Mouse (Mus musculus) neural tube, embryonic 13.5 days (tissue): ENCODE results near the gene Mettl5. TPM values are rescaled to one million over a fixed set of nuclear protein-coding genes. Genes with fewer than 3 reads are reported as not detected.
"Not testable (repeated sequence)": the region's sequence is repeated elsewhere in the genome, so short reads cannot be mapped to it uniquely, and the experiment has no call there.

Source experiments
- ATAC-seq: fragments of 200-750 bp; cut with Nextera tagmentation; 2 replicates; pipeline ENCODE4 v1.8.0; 2017; ENCODE audit warnings: low read depth, mild to moderate bottlenecking, moderate TSS enrichment, moderate library complexity
- H3K27ac ChIP-seq: fragments of 300-500 bp; sonication (generic); replicated peaks from 2 replicates; pipeline ENCODE4 v1.5.1; 2015; ENCODE audit warnings: moderate library complexity, mild to moderate bottlenecking, inconsistent platforms
- H3K27me3 ChIP-seq: fragments of 300-500 bp; sonication (generic); 2 replicates; pipeline ENCODE4 v1.6.1; 2015; ENCODE audit warnings: mild to moderate bottlenecking, inconsistent platforms
- H3K36me3 ChIP-seq: fragments of 300-500 bp; sonication (generic); 2 replicates; pipeline ENCODE4 v1.6.1; 2015; ENCODE audit warnings: mild to moderate bottlenecking, inconsistent platforms
- H3K4me1 ChIP-seq: fragments of 300-500 bp; sonication (generic); replicated peaks from 2 replicates; pipeline ENCODE4 v1.6.1; 2015; ENCODE audit warnings: inconsistent platforms
- H3K4me2 ChIP-seq: fragments of 300-500 bp; sonication (generic); 2 replicates; pipeline ENCODE4 v1.6.1; 2015; ENCODE audit warnings: inconsistent platforms, mild to moderate bottlenecking, moderate library complexity
- H3K4me3 ChIP-seq: fragments of 300-500 bp; sonication (generic); 2 replicates; pipeline ENCODE4 v1.5.1; 2015; ENCODE audit warnings: mild to moderate bottlenecking, inconsistent platforms
- H3K9ac ChIP-seq: fragments of 300-500 bp; sonication (generic); 2 replicates; pipeline ENCODE4 v1.6.1; 2015; ENCODE audit warnings: moderate library complexity, mild to moderate bottlenecking, inconsistent platforms
- H3K9me3 ChIP-seq: fragments of 300-500 bp; sonication (generic); 2 replicates; pipeline ENCODE4 v1.6.1; 2016; ENCODE audit warnings: inconsistent platforms
- WGBS: fragments of 180-500 bp; shearing (Covaris S2); methylation state at CpG from one replicate; pipeline ENCODE4 v1.1.7; 2015; 5-methylcytosine and 5-hydroxymethylcytosine counted together
- polyA plus RNA-seq: library from polyadenylated mRNA; unstranded; fragments of >200 nt; fragmentation: Nextera tagmentation; extraction: Ambion mirVana; gene quantifications from 2 replicates; pipeline ENCODE4 v1.2.1, GENCODE M21; 2015

Gene Mettl5
- 26.9 and 31.0 TPM in 2 replicates for polyA plus RNA-seq

DNA sequence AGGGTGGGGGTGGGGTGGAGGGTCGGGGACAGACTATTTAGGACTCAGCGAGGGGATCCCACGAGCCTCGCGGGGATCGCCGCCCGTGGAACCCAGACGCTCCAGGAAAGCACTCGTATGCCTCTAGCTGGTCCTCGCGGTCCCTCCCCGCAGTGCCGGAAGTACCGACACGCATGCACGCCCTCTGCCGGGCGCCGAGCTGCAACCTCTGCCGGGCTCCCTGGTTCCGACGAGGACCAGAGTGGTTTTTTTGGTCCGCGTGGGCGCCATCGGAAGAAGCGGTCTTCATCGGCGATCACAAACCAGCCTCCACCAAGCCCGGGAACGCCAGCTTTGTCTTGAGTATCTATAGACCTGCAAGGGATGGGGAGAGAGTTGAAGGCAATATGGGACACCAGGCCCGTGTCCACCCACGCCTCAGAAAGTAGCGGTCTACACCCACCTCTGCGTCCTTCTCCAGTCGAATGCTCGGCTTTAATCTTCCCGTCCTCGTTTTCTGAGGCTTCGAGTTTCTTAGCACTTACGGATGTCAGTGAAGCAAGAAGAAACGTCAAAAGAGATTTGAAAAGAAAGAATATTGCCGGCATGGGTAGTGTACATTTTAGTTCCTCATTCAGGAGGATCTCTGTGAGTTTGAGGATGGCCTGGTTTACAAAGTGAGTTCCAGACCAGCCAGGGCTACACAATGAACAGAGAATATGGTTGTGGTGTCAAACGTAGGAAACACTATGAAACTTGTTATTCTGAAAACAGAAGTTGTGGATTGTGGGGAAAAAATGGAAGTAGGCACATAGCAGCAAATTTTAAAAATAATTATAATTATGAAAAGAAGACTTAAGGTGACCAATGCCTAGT lies at the start of gene Mettl5:
Gene Mettl5, minus strand, starts transcription at position 165 of the 855 bp plus-strand sequence.
- no peaks in the 10 kb centered on the region for H3K36me3 ChIP-seq
- peak within 1 kb of the TSS; percentile 42 for H3K27ac ChIP-seq
- WGBS, result 2% methylated on average over 45 of the region's 45 CpGs

DNA sequence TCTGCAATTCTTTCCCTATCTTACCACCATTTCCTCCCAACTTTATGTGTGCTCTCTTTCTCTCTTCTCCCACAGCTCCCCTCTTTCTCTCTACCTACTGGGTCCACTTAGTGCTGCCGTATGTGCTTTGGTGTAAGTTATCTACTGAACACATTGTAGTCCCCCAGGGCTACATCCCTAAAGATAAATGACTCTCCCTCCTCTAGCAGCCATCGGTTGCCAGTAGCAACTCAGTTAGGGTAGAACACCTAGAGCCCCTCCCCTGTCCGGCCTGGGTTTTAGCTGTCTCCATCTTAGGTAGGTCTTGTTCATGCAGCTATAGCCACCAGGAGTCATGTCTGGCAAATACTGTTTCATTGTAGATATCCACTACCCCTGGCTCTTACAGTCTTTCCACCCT lies 39.5 kb upstream of the Mettl5 start:
- Histone ChIP-seq H3K9ac (no peak overlapping the region), H3K27me3 (no peaks in the 10 kb centered on the region), H3K9me3 (no peaks in the 10 kb centered on the region), H3K4me1 (no peaks in the 10 kb centered on the region), H3K4me2 (no peak overlapping the region), H3K36me3 (peaks cover 40% of the 10 kb centered on the region), H3K4me3 (no peak overlapping the region), H3K27ac (no peak overlapping the region)
- no peak for ATAC-seq
- 85% methylated on average over 3 of the region's 3 CpGs for WGBS

More for the DNA sequence above, at the start of gene Mettl5:
- no peaks in the 10 kb centered on the region for H3K27me3 ChIP-seq
- peak within 1 kb of the TSS; percentile 57 for H3K4me3 ChIP-seq
- H3K9me3 ChIP-seq, result no peaks in the 10 kb centered on the region
- H3K9ac ChIP-seq, result peak within 1 kb of the TSS; percentile 81
- peak within 1 kb of the TSS; percentile 78 for H3K4me2 ChIP-seq
- peak; percentile 96 for ATAC-seq
- peaks cover 18% of the 10 kb centered on the region for H3K4me1 ChIP-seq

DNA sequence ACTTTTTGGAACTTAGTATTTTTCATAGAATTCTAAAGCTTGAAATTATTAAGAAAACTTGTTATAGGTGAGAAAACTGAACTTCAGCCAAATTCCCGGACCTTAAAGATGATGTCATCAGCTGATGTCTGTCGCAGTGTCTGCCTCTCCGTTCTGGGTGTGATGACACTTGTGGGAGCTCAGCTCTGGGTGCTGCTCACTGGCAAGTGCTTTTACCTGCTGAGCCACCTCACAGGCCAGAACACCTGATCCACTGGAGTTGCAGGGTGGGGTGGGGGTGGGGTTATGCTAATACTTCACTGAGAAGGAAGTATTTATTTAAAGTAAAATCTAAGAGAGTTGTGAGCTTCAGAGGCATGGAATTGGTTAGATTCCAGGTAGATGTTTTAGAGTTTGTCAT lies 31.9 kb upstream of the Mettl5 start:
- Histone ChIP-seq H3K27ac (no peak overlapping the region), H3K9ac (no peak overlapping the region), H3K36me3 (peaks cover 34% of the 10 kb centered on the region), H3K4me3 (no peak overlapping the region), H3K4me2 (no peak overlapping the region), H3K4me1 (no peaks in the 10 kb centered on the region), H3K9me3 (no peaks in the 10 kb centered on the region), H3K27me3 (no peaks in the 10 kb centered on the region)
- WGBS, result 88% methylated on average over 3 of the region's 3 CpGs
- no peak for ATAC-seq

DNA sequence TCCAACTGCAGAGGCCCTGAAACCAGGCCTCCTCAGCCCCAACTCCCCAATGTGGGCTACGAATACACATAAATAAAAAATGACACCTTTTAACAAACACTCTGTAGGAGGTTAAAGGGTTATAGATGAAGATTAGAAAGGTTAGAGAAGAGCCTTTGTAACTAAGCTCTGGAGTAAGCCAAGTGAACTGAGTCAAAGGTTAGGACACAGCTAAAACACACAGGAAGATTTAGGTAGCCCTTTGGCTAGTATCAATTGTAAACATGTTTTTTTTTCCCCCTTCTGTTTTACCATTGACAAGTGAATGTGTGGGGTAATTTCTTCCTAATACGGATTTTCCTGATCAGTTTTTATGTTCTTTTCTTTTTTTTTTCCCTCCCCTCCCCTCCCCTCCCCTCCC lies 27.4 kb upstream of the Mettl5 start:
- H3K27ac ChIP-seq, result no peak overlapping the region
- peaks cover 13% of the 10 kb centered on the region for H3K36me3 ChIP-seq
- no peak overlapping the region for H3K9ac ChIP-seq
- no peaks in the 10 kb centered on the region for H3K9me3 ChIP-seq
- no peaks in the 10 kb centered on the region for H3K4me1 ChIP-seq
- no peak overlapping the region for H3K4me3 ChIP-seq
- H3K4me2 ChIP-seq, result no peak overlapping the region
- H3K27me3 ChIP-seq, result no peaks in the 10 kb centered on the region
- 30% methylated on average over 2 of the region's 2 CpGs for WGBS
- ATAC-seq, result no peak

DNA sequence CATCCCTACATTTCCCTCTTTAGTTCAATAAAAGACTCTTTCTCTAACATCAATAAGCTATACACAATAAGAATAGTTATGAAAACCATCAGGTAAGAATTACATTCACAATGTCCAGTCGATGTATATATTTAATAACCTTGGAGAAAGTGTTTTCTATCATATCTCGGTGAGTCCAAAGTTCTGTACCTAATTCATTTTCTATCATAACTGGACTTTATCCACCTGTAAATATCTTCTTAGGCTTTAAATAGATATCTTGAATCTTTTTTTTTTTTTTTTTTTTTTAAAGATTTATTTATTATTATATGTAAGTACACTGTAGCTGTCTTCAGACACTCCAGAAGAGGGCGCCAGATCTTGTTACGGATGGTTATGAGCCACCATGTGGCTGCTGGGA lies 22.0 kb upstream of the Mettl5 start:
- not testable (repeated sequence) for H3K4me1 ChIP-seq, H3K4me3 ChIP-seq, H3K9ac ChIP-seq, H3K36me3 ChIP-seq, H3K27ac ChIP-seq, H3K27me3 ChIP-seq, ATAC-seq, H3K9me3 ChIP-seq, H3K4me2 ChIP-seq
- WGBS, result 78% methylated on average over 4 of the region's 4 CpGs

- H3K4me3 ChIP-seq, result no peak overlapping the region
- no peak for ATAC-seq
- no peaks in the 10 kb centered on the region for H3K9me3 ChIP-seq
- H3K9ac ChIP-seq, result no peak overlapping the region
- no peak overlapping the region for H3K27ac ChIP-seq
- H3K27me3 ChIP-seq, result no peaks in the 10 kb centered on the region
- peaks cover 15% of the 10 kb centered on the region for H3K4me1 ChIP-seq
- peaks cover 13% of the 10 kb centered on the region for H3K36me3 ChIP-seq
- no peak overlapping the region for H3K4me2 ChIP-seq
- WGBS, result 95% methylated on average over 3 of the region's 3 CpGs
These were observed 18.1 kb upstream of the Mettl5 start for GRCm38 (mm10) chr2:69903541-69903940.

- under 1% methylated on average over 54 of the region's 55 CpGs for WGBS
- Histone ChIP-seq H3K9me3 (no peaks in the 10 kb centered on the region), H3K27me3 (no peaks in the 10 kb centered on the region), H3K4me1 (peaks cover 21% of the 10 kb centered on the region), H3K4me3 (peak overlapping the region; percentile 100), H3K4me2 (peak overlapping the region; percentile 96), H3K36me3 (peaks cover 8% of the 10 kb centered on the region; the same call in 1 of the 2 replicates), H3K9ac (peak overlapping the region; percentile 99), H3K27ac (peak overlapping the region; percentile 95)
- ATAC-seq, result peak; percentile 74
These were observed 12.5 kb upstream of the Mettl5 start for GRCm38 (mm10) chr2:69897618-69898575.

DNA sequence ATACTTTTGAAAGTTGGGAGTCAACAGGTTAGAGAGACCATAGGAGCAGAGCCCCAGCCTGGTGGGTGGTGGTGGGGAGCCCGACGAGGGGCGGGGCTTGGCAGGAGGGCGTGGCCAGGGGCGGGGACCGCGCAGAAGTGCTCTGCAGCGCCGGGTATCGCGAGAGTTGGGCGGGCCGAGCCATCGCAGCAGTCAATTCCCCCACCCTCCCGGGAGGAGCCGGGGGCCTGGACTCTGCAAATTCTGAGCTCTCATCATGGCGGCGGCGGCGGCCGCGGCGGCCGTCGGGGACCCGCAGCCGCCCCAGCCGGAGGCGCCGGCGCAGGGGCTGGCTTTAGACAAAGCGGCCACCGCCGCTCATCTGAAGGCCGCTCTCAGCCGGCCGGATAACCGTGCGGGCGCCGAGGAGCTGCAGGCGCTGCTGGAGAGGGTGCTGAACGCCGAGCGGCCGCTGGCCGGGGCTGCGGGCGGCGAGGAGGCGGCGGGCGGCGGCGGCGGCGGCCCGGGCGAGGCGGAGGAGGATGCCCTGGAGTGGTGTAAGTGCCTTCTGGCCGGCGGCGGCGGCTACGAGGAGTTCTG lies 11.7 kb upstream of the Mettl5 start, which contains the start of gene Ubr3:
Gene Ubr3, plus strand, starts transcription at position 208 of the 579 bp plus-strand sequence.
- Histone ChIP-seq H3K27me3 (no peaks in the 10 kb centered on the region), H3K4me2 (peak within 1 kb of the TSS; percentile 96), H3K4me3 (peak within 1 kb of the TSS; percentile 100), H3K4me1 (peaks cover 21% of the 10 kb centered on the region), H3K27ac (peak within 1 kb of the TSS; percentile 95), H3K9me3 (no peaks in the 10 kb centered on the region), H3K9ac (peak within 1 kb of the TSS; percentile 99), H3K36me3 (peaks cover 8% of the 10 kb centered on the region; the same call in 1 of the 2 replicates)
- ATAC-seq, result peak; percentile 98
- WGBS, result under 1% methylated on average over 54 of the region's 65 CpGs

DNA sequence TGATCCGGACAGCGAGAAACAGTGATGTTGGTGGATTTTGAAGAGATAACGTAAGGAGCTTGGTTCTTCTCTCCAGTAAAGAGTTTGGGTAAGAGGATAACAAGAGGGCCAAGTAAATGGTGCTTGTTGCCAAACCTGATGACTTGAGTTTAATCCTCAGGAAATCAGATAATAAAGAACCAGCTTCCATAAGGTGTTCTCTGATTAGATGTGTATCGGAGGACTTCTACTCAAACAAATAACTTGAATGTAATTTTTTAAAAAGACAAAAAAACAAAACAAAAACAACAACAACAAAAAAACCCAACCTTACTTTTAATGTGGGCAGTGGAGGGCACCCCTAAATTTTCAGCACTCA lies 10.8 kb upstream of the Mettl5 start:
- no peak for ATAC-seq
- 95% methylated on average over 4 of the region's 4 CpGs for WGBS
- no peak overlapping the region for H3K9ac ChIP-seq

DNA sequence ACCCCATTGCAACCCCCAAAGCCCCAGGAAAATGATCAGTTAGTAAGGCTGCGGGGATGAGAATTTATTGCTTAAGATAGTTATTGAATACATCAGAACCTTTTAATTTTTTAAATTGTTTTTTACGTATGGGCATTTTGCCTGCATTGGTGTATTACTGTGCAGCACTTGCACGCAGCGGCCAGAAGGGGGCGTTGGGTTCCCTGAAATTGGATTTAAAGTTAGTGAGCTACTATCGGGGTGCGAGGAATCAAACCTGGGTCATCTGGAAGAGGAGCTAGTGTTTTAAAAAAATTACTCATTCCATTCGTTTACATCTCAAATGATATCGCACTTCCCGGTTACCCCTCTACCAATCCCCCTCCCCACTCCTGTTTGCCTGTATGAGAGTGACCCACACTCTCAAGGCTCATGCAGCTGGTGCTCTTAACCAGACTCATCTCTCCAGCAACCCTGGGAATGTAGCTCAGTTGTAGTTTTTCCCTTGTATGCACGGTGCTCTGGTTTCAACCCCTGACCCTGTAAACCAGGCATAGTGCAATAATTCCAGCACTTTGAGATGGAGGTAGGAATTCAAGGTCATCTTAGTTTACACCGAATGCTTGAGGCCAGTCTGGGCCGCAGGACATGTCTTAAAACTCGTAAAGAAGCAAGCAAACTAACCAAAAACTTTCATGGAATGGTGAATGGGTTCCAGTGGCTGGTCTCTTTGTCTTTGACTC lies 10.2 kb upstream of the Mettl5 start:
- Histone ChIP-seq H3K4me2 (no peak overlapping the region), H3K9ac (no peak overlapping the region), H3K27ac (no peak overlapping the region), H3K4me3 (no peak overlapping the region), H3K9me3 (no peaks in the 10 kb centered on the region), H3K36me3 (no peaks in the 10 kb centered on the region), H3K27me3 (no peaks in the 10 kb centered on the region), H3K4me1 (peaks cover 21% of the 10 kb centered on the region)
- 60% methylated on average over 14 of the region's 14 CpGs for WGBS
- no peak for ATAC-seq

More for the DNA sequence above, 10.8 kb upstream of the Mettl5 start:
- no peak overlapping the region for H3K4me3 ChIP-seq
- H3K9me3 ChIP-seq, result no peaks in the 10 kb centered on the region
- H3K4me2 ChIP-seq, result no peak overlapping the region
- H3K4me1 ChIP-seq, result peaks cover 21% of the 10 kb centered on the region
- H3K27me3 ChIP-seq, result no peaks in the 10 kb centered on the region
- no peak overlapping the region for H3K27ac ChIP-seq
- peaks cover 4% of the 10 kb centered on the region; the same call in 1 of the 2 replicates for H3K36me3 ChIP-seq

DNA sequence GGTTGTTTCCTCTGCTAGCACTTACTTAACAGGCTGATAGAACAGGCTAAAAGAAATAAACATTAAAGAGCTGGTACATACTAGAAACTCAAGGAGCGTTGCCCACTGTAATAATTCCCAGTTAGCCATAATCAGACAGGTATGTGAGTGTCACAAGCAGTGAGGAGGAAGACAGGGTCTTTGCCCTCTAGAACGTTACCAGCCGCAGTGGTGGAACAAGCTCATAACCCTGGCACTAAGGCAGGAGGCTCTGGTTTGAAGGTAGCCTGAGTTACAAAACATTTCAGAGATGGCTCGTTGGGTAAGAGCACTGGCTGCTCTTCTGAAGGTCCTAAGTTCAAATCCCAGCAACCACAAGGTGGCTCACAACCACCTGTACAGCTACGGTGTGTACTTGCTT lies 8.5 kb upstream of the Mettl5 start:
- WGBS, result 88% methylated on average over 5 of the region's 5 CpGs
- no peaks in the 10 kb centered on the region for H3K36me3 ChIP-seq
- H3K4me1 ChIP-seq, result peaks cover 9% of the 10 kb centered on the region
- no peak for ATAC-seq
- no peaks in the 10 kb centered on the region for H3K9me3 ChIP-seq
- no peak overlapping the region for H3K9ac ChIP-seq
- H3K27ac ChIP-seq, result no peak overlapping the region
- H3K27me3 ChIP-seq, result no peaks in the 10 kb centered on the region
- H3K4me3 ChIP-seq, result no peak overlapping the region
- no peak overlapping the region for H3K4me2 ChIP-seq
